Mouse (Mus musculus): Measurements from ENCODE around the gene Il6ra. TPM values are rescaled to one million over a fixed set of nuclear protein-coding genes. Genes with fewer than 3 reads are reported as not detected.

Gene Il6ra
- total RNA-seq, 2 experiments from 2014 or later = 3.0 to 10.0 TPM

DNA sequence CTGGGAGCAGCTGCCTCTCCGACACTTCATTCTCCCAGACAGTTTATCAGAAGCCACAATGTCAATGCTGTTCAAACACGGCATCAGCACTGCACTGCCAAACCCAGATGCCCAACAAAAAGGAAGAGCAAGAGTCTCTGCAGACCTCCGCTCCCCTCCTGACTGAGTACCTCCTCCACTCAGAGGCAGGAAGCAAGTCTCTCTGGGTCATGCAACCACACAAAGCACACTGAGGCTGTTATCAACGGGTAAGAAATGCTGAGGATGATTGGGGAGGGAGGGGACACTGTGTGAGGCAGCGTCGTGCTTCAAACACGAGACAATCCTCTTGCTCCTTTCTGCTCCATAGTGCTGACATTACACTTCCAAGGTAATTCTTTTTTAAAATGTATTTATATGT, 93.1 kb downstream of the Il6ra start:
- no peak for ATAC-seq (replicated peaks; ENCODE audit: low FRiP score, poor library complexity, severe bottlenecking)

GRCm38 (mm10) chr3:89818605-89819004, 94.4 kb downstream of the Il6ra start:
- no peak for ATAC-seq (replicated peaks; ENCODE audit: low FRiP score, poor library complexity, severe bottlenecking)

- peak; percentile 55; the same call in 1 of the 2 replicates for ATAC-seq (replicated peaks; ENCODE audit: low FRiP score, poor library complexity, severe bottlenecking)
Measured at GRCm38 (mm10) chr3:89817056-89817455, 95.9 kb downstream of the Il6ra start.

Other genes starting within 250 kb of the Il6ra start
- gene Adar, start 198.2 kb downstream of the Il6ra start, total RNA-seq (2015; ENCODE audit: low replicate concordance) = 23.8 and 32.9 TPM in 2 replicates
- gene Adar, start 198.2 kb downstream of the Il6ra start, total RNA-seq (2017; ENCODE audit: low replicate concordance) = 71.8 and 72.0 TPM in 2 replicates
- not detected in 2 replicates for gene Chrnb2, start 148.6 kb downstream of the Il6ra start, total RNA-seq (2015; ENCODE audit: low replicate concordance)
- gene Chrnb2, start 148.6 kb downstream of the Il6ra start, total RNA-seq (2017; ENCODE audit: low replicate concordance) = 0.09 and 0.84 TPM in 2 replicates
- 21.5 and 25.1 TPM in 2 replicates for gene Ube2q1, start 139.6 kb downstream of the Il6ra start, total RNA-seq (2015; ENCODE audit: low replicate concordance)
- 14.2 and 30.1 TPM in 2 replicates for gene Ube2q1, start 139.6 kb downstream of the Il6ra start, total RNA-seq (2017; ENCODE audit: low replicate concordance)
- gene She, start 81.8 kb downstream of the Il6ra start, total RNA-seq (2015; ENCODE audit: low replicate concordance) = not detected in 2 replicates
- 0.14 TPM in 1 of 2 replicates, not detected in the other for gene She, start 81.8 kb downstream of the Il6ra start, total RNA-seq (2017; ENCODE audit: low replicate concordance)
- gene Atp8b2, start 50.3 kb upstream of the Il6ra start, total RNA-seq (2015; ENCODE audit: low replicate concordance) = 0.96 and 6.7 TPM in 2 replicates
- 2.1 and 7.8 TPM in 2 replicates for gene Atp8b2, start 50.3 kb upstream of the Il6ra start, total RNA-seq (2017; ENCODE audit: low replicate concordance)
- gene Hax1, start 85.6 kb upstream of the Il6ra start, total RNA-seq (2015; ENCODE audit: low replicate concordance) = 118 and 129 TPM in 2 replicates
- 48.2 and 60.8 TPM in 2 replicates for gene Hax1, start 85.6 kb upstream of the Il6ra start, total RNA-seq (2017; ENCODE audit: low replicate concordance)
- gene 4933434E20Rik, start 138.4 kb upstream of the Il6ra start, total RNA-seq (2015; ENCODE audit: low replicate concordance) = 10.4 and 15.0 TPM in 2 replicates
- 16.3 and 17.6 TPM in 2 replicates for gene 4933434E20Rik, start 138.4 kb upstream of the Il6ra start, total RNA-seq (2017; ENCODE audit: low replicate concordance)
- gene Ubap2l, start 139.4 kb upstream of the Il6ra start, total RNA-seq (2015; ENCODE audit: low replicate concordance) = 124 and 134 TPM in 2 replicates
- gene Ubap2l, start 139.4 kb upstream of the Il6ra start, total RNA-seq (2017; ENCODE audit: low replicate concordance) = 106 and 129 TPM in 2 replicates
- 132 and 146 TPM in 2 replicates for gene Tpm3, start 159.5 kb upstream of the Il6ra start, total RNA-seq (2015; ENCODE audit: low replicate concordance)
- 200 and 233 TPM in 2 replicates for gene Tpm3, start 159.5 kb upstream of the Il6ra start, total RNA-seq (2017; ENCODE audit: low replicate concordance)
- gene Nup210l, start 190.9 kb upstream of the Il6ra start, total RNA-seq (2015; ENCODE audit: low replicate concordance) = 0.58 TPM in 1 of 2 replicates, not detected in the other
- 0.09 and 0.14 TPM in 2 replicates for gene Nup210l, start 190.9 kb upstream of the Il6ra start, total RNA-seq (2017; ENCODE audit: low replicate concordance)